Comparison of ENCODE assay signal across 8 mouse cellular contexts in genomic region chr10:14056584-14057451, GRCm38 (mm10).
A peak's percentile ranks its signal among the peaks of the same experiment; 100 is the strongest.
DNase-seq lines count a peak whose midpoint lies in the region; ATAC-seq lines count a peak whose summit lies in the region.
"Had no signal": no experiment of that assay in that cellular context is flagged by ENCODE, and none has a peak within 500 bp of the region (broad histone marks: within the 10 kb centered on the region; RNA-seq: fewer than 3 reads in every experiment).

No protein-coding gene starts in this region.

- 37% methylated on average over 8 of the region's 8 CpGs for WGBS in embryonic facial prominence, embryonic 10.5 days
- 49% methylated on average over 8 of the region's 8 CpGs for WGBS in heart, embryonic 11.5 days (ENCODE audit: insufficient replicate concordance)
- WGBS in midbrain, embryonic 15.5 days: 17% methylated on average over 8 of the region's 8 CpGs

- H3K4me3 ChIP-seq in embryonic facial prominence, embryonic 10.5 days: no peak overlapping the region
- H3K4me3 ChIP-seq in heart, embryonic 11.5 days (ENCODE audit: low read depth, low read length): no peak overlapping the region
- no peak overlapping the region for H3K4me3 ChIP-seq in midbrain, embryonic 15.5 days
- H3K4me3 ChIP-seq: embryonic facial prominence, embryonic 12.5 days had no signal

- H3K36me3 ChIP-seq in embryonic facial prominence, embryonic 10.5 days (replicated peaks): no peaks in the 10 kb centered on the region
- H3K36me3 ChIP-seq in heart, embryonic 11.5 days (ENCODE audit: control insufficient read depth, insufficient read depth, low read length): no peaks in the 10 kb centered on the region
- H3K36me3 ChIP-seq in midbrain, embryonic 15.5 days (replicated peaks): no peaks in the 10 kb centered on the region
- H3K36me3 ChIP-seq: embryonic facial prominence, embryonic 12.5 days had no signal

- no peaks in the 10 kb centered on the region for H3K9me3 ChIP-seq in embryonic facial prominence, embryonic 10.5 days
- H3K9me3 ChIP-seq in heart, embryonic 11.5 days (replicated peaks; ENCODE audit: control insufficient read depth, low read length): no peaks in the 10 kb centered on the region
- no peaks in the 10 kb centered on the region for H3K9me3 ChIP-seq in midbrain, embryonic 15.5 days
- H3K9me3 ChIP-seq: embryonic facial prominence, embryonic 12.5 days had no signal

- peak; percentile 76 for ATAC-seq in heart, embryonic 11.5 days (replicated peaks; ENCODE audit: insufficient number of reproducible peaks, low FRiP score, low TSS enrichment)
- ATAC-seq in midbrain, embryonic 15.5 days (replicated peaks): peak; percentile 87

- DNase-seq in ES-CJ7 (ENCODE audit: low read depth, low spot score): peak; percentile 65
- peak; percentile 85 to 91 for DNase-seq in adrenal gland, adult (ENCODE audit: inconsistent age in 2 of 2, low spot score in 1 of 2)
- DNase-seq in embryonic facial prominence, embryonic 10.5 days (ENCODE audit: low spot score): no peak
- DNase-seq in kidney, adult 9 months: peak; percentile 60
- peak; percentile 57 to 69 for DNase-seq in urinary bladder, postnatal 4 days (ENCODE audit: low spot score in 2 of 2)

- peak overlapping the region; percentile 66 for H3K27ac ChIP-seq in embryonic facial prominence, embryonic 10.5 days (replicated peaks)
- peak overlapping the region; percentile 71 for H3K27ac ChIP-seq in heart, embryonic 11.5 days (ENCODE audit: low read depth, low read length)
- peak overlapping the region; percentile 44 for H3K27ac ChIP-seq in midbrain, embryonic 15.5 days
- H3K27ac ChIP-seq: embryonic facial prominence, embryonic 12.5 days had no signal

- H3K4me1 ChIP-seq in embryonic facial prominence, embryonic 10.5 days: peaks cover 23% of the 10 kb centered on the region
- peaks cover 25% of the 10 kb centered on the region for H3K4me1 ChIP-seq in heart, embryonic 11.5 days (ENCODE audit: control insufficient read depth, insufficient read depth, low read length)
- peaks cover 15% of the 10 kb centered on the region for H3K4me1 ChIP-seq in midbrain, embryonic 15.5 days

- H3K9ac ChIP-seq in heart, embryonic 11.5 days (ENCODE audit: low read depth, low read length): no peak overlapping the region
- no peak overlapping the region for H3K9ac ChIP-seq in midbrain, embryonic 15.5 days
- H3K9ac ChIP-seq: embryonic facial prominence, embryonic 12.5 days had no signal

- no peaks in the 10 kb centered on the region for H3K27me3 ChIP-seq in embryonic facial prominence, embryonic 10.5 days (replicated peaks; ENCODE audit: low read depth, poor library complexity, severe bottlenecking)
- H3K27me3 ChIP-seq in heart, embryonic 11.5 days (ENCODE audit: control insufficient read depth, insufficient read depth, low read length): no peaks in the 10 kb centered on the region
- H3K27me3 ChIP-seq in midbrain, embryonic 15.5 days (replicated peaks): no peaks in the 10 kb centered on the region
- H3K27me3 ChIP-seq: embryonic facial prominence, embryonic 12.5 days had no signal

- no peak overlapping the region for H3K4me2 ChIP-seq in heart, embryonic 11.5 days
- H3K4me2 ChIP-seq in midbrain, embryonic 15.5 days: no peak overlapping the region
- H3K4me2 ChIP-seq: embryonic facial prominence, embryonic 12.5 days had no signal
